Mouse (Mus musculus) CD8-positive naive resting alpha-beta T cell, adult 2 months (primary cell): ENCODE data around the gene Gpr4.

Experiments used
- DNase-seq, 2 experiments: peaks; one replicate each; pipeline ENCODE4 v3.0.0; 2022; ENCODE audit warnings: low read depth in 2 of 2, low spot score in 2 of 2

The Gpr4 gene

GRCm38 (mm10) chr7:19184758-19185157 lies 27.6 kb upstream of the Gpr4 start:
- DNase-seq: no peak

GRCm38 (mm10) chr7:19194676-19195075 lies 17.7 kb upstream of the Gpr4 start:
- DNase-seq: no peak

GRCm38 (mm10) chr7:19196676-19197075 lies 15.7 kb upstream of the Gpr4 start:
- DNase-seq: peak; percentile 39 to 62

GRCm38 (mm10) chr7:19197985-19198384 lies 14.4 kb upstream of the Gpr4 start:
- DNase-seq: peak; percentile 54 to 65

GRCm38 (mm10) chr7:19201660-19202059 lies 10.7 kb upstream of the Gpr4 start:
- no peak for DNase-seq

- no peak for DNase-seq
These were observed 10.1 kb upstream of the Gpr4 start for GRCm38 (mm10) chr7:19202065-19202850.

- no peak for DNase-seq
These were observed 4.0 kb upstream of the Gpr4 start for GRCm38 (mm10) chr7:19208201-19208910.

- no peak for DNase-seq
These were observed 3.3 kb upstream of the Gpr4 start for GRCm38 (mm10) chr7:19208944-19209472.

GRCm38 (mm10) chr7:19209494-19209893 lies 2.8 kb upstream of the Gpr4 start:
- DNase-seq: no peak

GRCm38 (mm10) chr7:19210010-19210409 lies 2.3 kb upstream of the Gpr4 start:
- DNase-seq: no peak

- DNase-seq: no peak
These were observed 1.2 kb upstream of the Gpr4 start for GRCm38 (mm10) chr7:19211041-19211675.

- no peak for DNase-seq
These were observed 1.0 kb downstream of the Gpr4 start for GRCm38 (mm10) chr7:19213385-19213784.

- no peak for DNase-seq
These were observed 2.0 kb downstream of the Gpr4 start for GRCm38 (mm10) chr7:19214369-19214768.

- no peak for DNase-seq
These were observed 2.6 kb downstream of the Gpr4 start for GRCm38 (mm10) chr7:19214940-19215339.

- no peak for DNase-seq
These were observed 5.2 kb downstream of the Gpr4 start for GRCm38 (mm10) chr7:19217492-19217891.

- DNase-seq: no peak
These were observed 5.6 kb downstream of the Gpr4 start for GRCm38 (mm10) chr7:19217944-19218343.

- no peak for DNase-seq
These were observed 7.7 kb downstream of the Gpr4 start for GRCm38 (mm10) chr7:19220061-19220460.

- no peak for DNase-seq
These were observed 9.9 kb downstream of the Gpr4 start for GRCm38 (mm10) chr7:19222189-19222588.

- DNase-seq: no peak
These were observed 10.5 kb downstream of the Gpr4 start for GRCm38 (mm10) chr7:19222875-19223274.

GRCm38 (mm10) chr7:19224933-19225332 lies 12.6 kb downstream of the Gpr4 start:
- DNase-seq: no peak
